Mouse (Mus musculus) bone marrow macrophage, adult 2 months (primary cell): ENCODE results near the gene B3gnt3.

Source experiments
- CTCF ChIP-seq: IDR thresholded peaks from 2 replicates; pipeline ENCODE4 v1.5.1; 2012; ENCODE audit warnings: low read depth, mild to moderate bottlenecking, low read length, moderate library complexity
- POLR2A ChIP-seq: IDR thresholded peaks from 2 replicates; pipeline ENCODE4 v1.6.1; 2012; ENCODE audit warnings: mild to moderate bottlenecking, low read depth, low read length, borderline replicate concordance

- TF ChIP-seq CTCF (no peak), POLR2A (no peak)
Measured at GRCm38 (mm10) chr8:71654600-71654999, 47.0 kb downstream of the B3gnt3 start.
